Mouse (Mus musculus): ENCODE measurements at regions not wholly inside any gene's neighbourhood (a gene's known extent, or its start where the extent isn't known, plus 50 kb on each side); places are given as distances from the start of the nearest gene placed in this dataset.

GRCm38 (mm10) chr19:26447427-26448023 lies 157.3 kb upstream of the Smarca2 start:
- Histone ChIP-seq H3K9ac (ENCODE audit: control insufficient read depth, low read depth, low read length, poor library complexity, severe bottlenecking) (no peak overlapping the region), H3K27ac (ENCODE audit: control insufficient read depth, low read depth, low read length) (no peak overlapping the region), H3K9me3 (replicated peaks; ENCODE audit: insufficient read depth, low read length) (no peaks in the 10 kb centered on the region), H3K27me3 (ENCODE audit: control insufficient read depth in 1 of 2, insufficient read depth in 2 of 2, low read length in 2 of 2) (no peaks in the 10 kb centered on the region), H3K4me1 (ENCODE audit: control insufficient read depth in 1 of 2, insufficient read depth in 2 of 2, low read length in 2 of 2) (no peaks in the 10 kb centered on the region), H3K4me3 (ENCODE audit: control insufficient read depth in 1 of 2, insufficient read depth in 1 of 2, low read depth in 2 of 2, low read length in 2 of 2) (no peak overlapping the region), H3K79me2 (ENCODE audit: control insufficient read depth, insufficient read depth, low read length, poor library complexity) (no peaks in the 10 kb centered on the region), H3K36me3 (ENCODE audit: control insufficient read depth in 1 of 2, insufficient read depth in 2 of 2, low read length in 2 of 2) (no peaks in the 10 kb centered on the region)
- no peak for DNase-seq (ENCODE audit: low read depth, low spot score)
- TF ChIP-seq ZMIZ1 (IDR thresholded peaks at IDR 0.05; ENCODE audit: low read depth, low read length) (no peak), ZKSCAN1 (IDR thresholded peaks at IDR 0.05; ENCODE audit: low read depth, low read length) (no peak), TCF12 (IDR thresholded peaks at IDR 0.05; ENCODE audit: low read depth, low read length) (no peak), ETS1 (IDR thresholded peaks at IDR 0.05; ENCODE audit: low read depth, low read length) (no peak), MYC (IDR thresholded peaks at IDR 0.05; ENCODE audit: low read depth, low read length) (no peak), RCOR1 (IDR thresholded peaks at IDR 0.05; ENCODE audit: low read depth, low read length) (no peak), HCFC1 (IDR thresholded peaks at IDR 0.05; ENCODE audit: low read depth, low read length) (no peak), TAL1 (IDR thresholded peaks at IDR 0.05; ENCODE audit: low read length) (no peak), USF2 (IDR thresholded peaks at IDR 0.05; ENCODE audit: borderline replicate concordance in 1 of 2, insufficient read depth in 1 of 2, low read depth in 1 of 2, low read length in 2 of 2) (no peak), MAZ (IDR thresholded peaks at IDR 0.05; ENCODE audit: low read depth, low read length) (no peak), JUND (IDR thresholded peaks at IDR 0.05; ENCODE audit: low read depth, low read length) (no peak), SMC3 (IDR thresholded peaks at IDR 0.05; ENCODE audit: low read depth, low read length) (no peak), SIN3A (IDR thresholded peaks at IDR 0.05; ENCODE audit: low read length) (no peak), GABPA (IDR thresholded peaks at IDR 0.05; ENCODE audit: low read depth, low read length) (no peak), POLR2A (IDR thresholded peaks at IDR 0.05; ENCODE audit: control insufficient read depth in 1 of 2, insufficient read depth in 1 of 2, low read depth in 1 of 2, low read length in 2 of 2, poor library complexity in 1 of 2) (no peak), TBP (IDR thresholded peaks at IDR 0.05; ENCODE audit: low read depth, low read length) (no peak), ZNF384 (IDR thresholded peaks at IDR 0.05; ENCODE audit: low read depth, low read length) (no peak), NRF1 (IDR thresholded peaks at IDR 0.05; ENCODE audit: insufficient read depth, low read depth, low read length, poor library complexity, severe bottlenecking) (no peak)

GRCm38 (mm10) chr19:26461712-26462111 lies 143.1 kb upstream of the Smarca2 start:
- no peaks in the 10 kb centered on the region for H3K4me1 ChIP-seq (ENCODE audit: control insufficient read depth in 1 of 2, insufficient read depth in 2 of 2, low read length in 2 of 2)
- TF ChIP-seq MYC (IDR thresholded peaks at IDR 0.05; ENCODE audit: low read depth, low read length) (no peak), EP300 (IDR thresholded peaks at IDR 0.05; ENCODE audit: low read depth in 1 of 2, low read length in 2 of 2) (no peak), GATA1 (IDR thresholded peaks at IDR 0.05; ENCODE audit: low read depth, low read length) (no peak)
- no peaks in the 10 kb centered on the region for H3K36me3 ChIP-seq (ENCODE audit: control insufficient read depth in 1 of 2, insufficient read depth in 2 of 2, low read length in 2 of 2)
- no peak overlapping the region for H3K9ac ChIP-seq (ENCODE audit: control insufficient read depth, low read depth, low read length, poor library complexity, severe bottlenecking)
- H3K4me3 ChIP-seq (ENCODE audit: control insufficient read depth in 1 of 2, insufficient read depth in 1 of 2, low read depth in 2 of 2, low read length in 2 of 2), result no peak overlapping the region
- no peaks in the 10 kb centered on the region for H3K79me2 ChIP-seq (ENCODE audit: control insufficient read depth, insufficient read depth, low read length, poor library complexity)
- no peak for DNase-seq (ENCODE audit: low read depth, low spot score)
- no peaks in the 10 kb centered on the region for H3K9me3 ChIP-seq (replicated peaks; ENCODE audit: insufficient read depth, low read length)
- H3K27me3 ChIP-seq (ENCODE audit: control insufficient read depth in 1 of 2, insufficient read depth in 2 of 2, low read length in 2 of 2), result no peaks in the 10 kb centered on the region
- H3K27ac ChIP-seq (ENCODE audit: control insufficient read depth, low read depth, low read length), result no peak overlapping the region
